Mouse (Mus musculus) myocyte (in vitro differentiated cells): Measurements from ENCODE around the gene Rassf4. TPM values are rescaled to one million over a fixed set of nuclear protein-coding genes. Genes with fewer than 3 reads are reported as not detected.

ENCODE experiments used
- H3K27me3 ChIP-seq: one replicate; pipeline ENCODE4 v1.6.1; 2011; ENCODE audit not compliant: control insufficient read depth, insufficient read depth, insufficient read length
- H3K36me3 ChIP-seq: one replicate; pipeline ENCODE4 v1.6.1; 2011; ENCODE audit not compliant: control insufficient read depth, insufficient read depth
- H3K4me2 ChIP-seq: one replicate; pipeline ENCODE4 v1.6.1; 2011; ENCODE audit warnings: low read depth, control low read depth
- H3K4me3 ChIP-seq: one replicate; pipeline ENCODE4 v1.5.1; 2011; ENCODE audit warnings: mild to moderate bottlenecking, control low read depth, moderate library complexity
- H3K79me2 ChIP-seq: one replicate; pipeline ENCODE4 v1.6.1; 2011; ENCODE audit not compliant: control insufficient read depth, insufficient read depth
- H3ac ChIP-seq: one replicate; pipeline ENCODE4 v1.6.1; 2011; ENCODE audit not compliant: control insufficient read depth, insufficient read length
- CEBPB ChIP-seq: IDR thresholded peaks from 2 replicates; pipeline ENCODE4 v1.6.1; 2011; ENCODE audit warnings: mild to moderate bottlenecking, moderate library complexity; ENCODE audit not compliant: poor library complexity, insufficient read depth, severe bottlenecking
- E2F4 ChIP-seq: IDR thresholded peaks from one replicate; pipeline ENCODE4 v1.6.1; 2011; ENCODE audit warnings: mild to moderate bottlenecking, control low read depth, moderate library complexity; ENCODE audit not compliant: insufficient read depth
- MAX ChIP-seq: IDR thresholded peaks from one replicate; pipeline ENCODE4 v1.6.1; 2011; ENCODE audit warnings: low read depth, mild to moderate bottlenecking, control low read depth
- MYOD1 ChIP-seq, 3 experiments: IDR thresholded peaks; one replicate each; pipeline ENCODE4 v1.6.1; 2011; ENCODE audit warnings: control low read depth in 2 of 3, low read depth in 2 of 3, mild to moderate bottlenecking in 2 of 3, moderate library complexity in 1 of 3; ENCODE audit not compliant: insufficient read length in 2 of 3, control insufficient read depth in 1 of 3
- MYOG ChIP-seq, 3 experiments: IDR thresholded peaks; one replicate each; pipeline ENCODE4 v1.6.1; 2011; ENCODE audit warnings: control low read depth in 2 of 3, low read depth in 2 of 3, mild to moderate bottlenecking in 2 of 3; ENCODE audit not compliant: insufficient read length in 2 of 3, control insufficient read depth in 1 of 3, insufficient read depth in 1 of 3
- POLR2A ChIP-seq: IDR thresholded peaks from one replicate; pipeline ENCODE4 v1.6.1; 2011; ENCODE audit warnings: low read depth, mild to moderate bottlenecking, control low read depth, moderate library complexity; ENCODE audit not compliant: insufficient read length
- POLR2AphosphoS2 ChIP-seq: IDR thresholded peaks from one replicate; pipeline ENCODE4 v1.6.1; 2011; ENCODE audit warnings: low read depth, control low read depth; ENCODE audit not compliant: insufficient read length
- REST ChIP-seq: IDR thresholded peaks from one replicate; pipeline ENCODE4 v1.6.1; 2011; ENCODE audit warnings: mild to moderate bottlenecking, control low read depth, moderate library complexity; ENCODE audit not compliant: insufficient read depth, insufficient read length
- SRF ChIP-seq: IDR thresholded peaks from one replicate; pipeline ENCODE4 v1.6.1; 2011; ENCODE audit warnings: low read depth; ENCODE audit not compliant: control insufficient read depth, insufficient read length
- TCF12 ChIP-seq: IDR thresholded peaks from one replicate; pipeline ENCODE4 v1.6.1; 2011; ENCODE audit warnings: mild to moderate bottlenecking, control low read depth; ENCODE audit not compliant: poor library complexity, insufficient read depth, severe bottlenecking
- TCF3 ChIP-seq: IDR thresholded peaks from one replicate; pipeline ENCODE4 v1.6.1; 2011; ENCODE audit warnings: low read depth, control low read depth; ENCODE audit not compliant: insufficient read length
- USF1 ChIP-seq: IDR thresholded peaks from one replicate; pipeline ENCODE4 v1.6.1; 2011; ENCODE audit warnings: low read depth, mild to moderate bottlenecking, control low read depth, moderate library complexity
- polyA plus RNA-seq: library from polyadenylated mRNA; unstranded; fragments of >200 nt; fragmentation: generic; extraction: Trizol; gene quantifications from one replicate; pipeline ENCODE4 v1.2.1, GENCODE M21; 2012; ENCODE audit warnings: missing spikeins

The Rassf4 gene
- polyA plus RNA-seq, 1 experiment = 0.86 TPM

GRCm38 (mm10) chr6:116715166-116715565 lies 41.4 kb upstream of the Rassf4 start:
- H3K36me3 ChIP-seq = no peaks in the 10 kb centered on the region
- no peak overlapping the region for H3K4me3 ChIP-seq
- H3K4me2 ChIP-seq = no peak overlapping the region
- no peaks in the 10 kb centered on the region for H3K79me2 ChIP-seq
- no peak overlapping the region for H3ac ChIP-seq
- TF ChIP-seq POLR2AphosphoS2 (no peak), REST (no peak), USF1 (no peak), CEBPB (no peak), POLR2A (no peak), TCF3 (no peak), MYOD1 (IDR thresholded peaks at IDR 0.05; ENCODE audit: control insufficient read depth in 1 of 3, insufficient read length in 2 of 3, low read depth in 2 of 3) (no peak), MYOG (IDR thresholded peaks at IDR 0.05; ENCODE audit: control insufficient read depth in 1 of 3, insufficient read depth in 1 of 3, insufficient read length in 2 of 3, low read depth in 2 of 3) (no peak), MAX (no peak), SRF (no peak), TCF12 (no peak), E2F4 (no peak)
- H3K27me3 ChIP-seq = no peaks in the 10 kb centered on the region

GRCm38 (mm10) chr6:116714576-116714975 lies 40.8 kb upstream of the Rassf4 start:
- Histone ChIP-seq H3ac (no peak overlapping the region), H3K27me3 (no peaks in the 10 kb centered on the region), H3K4me2 (no peak overlapping the region), H3K79me2 (no peaks in the 10 kb centered on the region), H3K36me3 (no peaks in the 10 kb centered on the region), H3K4me3 (no peak overlapping the region)
- no peak for TF ChIP-seq MYOG (IDR thresholded peaks at IDR 0.05; ENCODE audit: control insufficient read depth in 1 of 3, insufficient read depth in 1 of 3, insufficient read length in 2 of 3, low read depth in 2 of 3)
- no peak for TF ChIP-seq REST
- no peak for TF ChIP-seq SRF
- TF ChIP-seq CEBPB = no peak
- no peak for TF ChIP-seq MYOD1 (IDR thresholded peaks at IDR 0.05; ENCODE audit: control insufficient read depth in 1 of 3, insufficient read length in 2 of 3, low read depth in 2 of 3)
- TF ChIP-seq E2F4 = no peak
- TF ChIP-seq MAX = no peak
- no peak for TF ChIP-seq POLR2A
- TF ChIP-seq TCF3 = no peak
- TF ChIP-seq POLR2AphosphoS2 = no peak
- TF ChIP-seq TCF12 = no peak
- TF ChIP-seq USF1 = no peak

- no peak overlapping the region for H3K4me3 ChIP-seq
- no peak overlapping the region for H3ac ChIP-seq
- no peak for TF ChIP-seq POLR2AphosphoS2
- TF ChIP-seq TCF12 = no peak
- TF ChIP-seq POLR2A = no peak
- no peak for TF ChIP-seq SRF
- TF ChIP-seq MYOG (IDR thresholded peaks at IDR 0.05; ENCODE audit: control insufficient read depth in 1 of 3, insufficient read depth in 1 of 3, insufficient read length in 2 of 3, low read depth in 2 of 3) = no peak
- no peak for TF ChIP-seq E2F4
- no peak for TF ChIP-seq USF1
- TF ChIP-seq CEBPB = no peak
- TF ChIP-seq MYOD1 (IDR thresholded peaks at IDR 0.05; ENCODE audit: control insufficient read depth in 1 of 3, insufficient read length in 2 of 3, low read depth in 2 of 3) = no peak
- TF ChIP-seq REST = no peak
- TF ChIP-seq TCF3 = no peak
- TF ChIP-seq MAX = no peak
- H3K4me2 ChIP-seq = no peak overlapping the region
- H3K36me3 ChIP-seq = no peaks in the 10 kb centered on the region
- H3K79me2 ChIP-seq = no peaks in the 10 kb centered on the region
- H3K27me3 ChIP-seq = no peaks in the 10 kb centered on the region
These were observed 40.2 kb upstream of the Rassf4 start for GRCm38 (mm10) chr6:116713966-116714365.

DNA sequence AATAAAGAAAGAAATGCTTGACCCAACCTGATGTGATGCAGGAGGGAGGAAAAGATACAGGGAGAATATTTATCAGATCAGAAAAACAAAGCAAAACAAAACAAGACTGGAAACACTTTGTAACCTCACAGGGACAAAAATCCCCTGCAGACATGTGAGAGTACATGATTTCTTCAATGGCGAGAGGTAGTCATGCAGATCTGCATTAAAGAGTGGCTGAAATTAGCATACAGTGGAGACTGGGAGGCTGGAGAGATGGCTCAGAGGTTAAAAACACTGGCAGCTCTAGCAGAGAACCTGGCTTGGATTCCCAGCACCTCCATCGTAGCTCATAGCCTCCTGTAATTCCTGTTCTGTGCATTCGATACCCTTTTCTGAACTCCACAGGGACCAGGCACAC lies 38.8 kb upstream of the Rassf4 start:
- TF ChIP-seq REST (no peak), TCF12 (no peak), E2F4 (no peak), USF1 (no peak), MYOD1 (IDR thresholded peaks at IDR 0.05; ENCODE audit: control insufficient read depth in 1 of 3, insufficient read length in 2 of 3, low read depth in 2 of 3) (no peak), TCF3 (no peak), MAX (no peak), CEBPB (no peak), POLR2A (no peak), POLR2AphosphoS2 (no peak), SRF (no peak), MYOG (IDR thresholded peaks at IDR 0.05; ENCODE audit: control insufficient read depth in 1 of 3, insufficient read depth in 1 of 3, insufficient read length in 2 of 3, low read depth in 2 of 3) (no peak)
- Histone ChIP-seq H3K4me3 (no peak overlapping the region), H3K27me3 (no peaks in the 10 kb centered on the region), H3K79me2 (no peaks in the 10 kb centered on the region), H3ac (no peak overlapping the region), H3K4me2 (no peak overlapping the region), H3K36me3 (no peaks in the 10 kb centered on the region)
